Mouse (Mus musculus) kidney, adult 9 months (tissue): Measurements from ENCODE around the gene Cdca4.

ENCODE experiments used
- DNase-seq: peaks from one replicate; pipeline ENCODE4 v3.0.0; 2022

The Cdca4 gene

DNA sequence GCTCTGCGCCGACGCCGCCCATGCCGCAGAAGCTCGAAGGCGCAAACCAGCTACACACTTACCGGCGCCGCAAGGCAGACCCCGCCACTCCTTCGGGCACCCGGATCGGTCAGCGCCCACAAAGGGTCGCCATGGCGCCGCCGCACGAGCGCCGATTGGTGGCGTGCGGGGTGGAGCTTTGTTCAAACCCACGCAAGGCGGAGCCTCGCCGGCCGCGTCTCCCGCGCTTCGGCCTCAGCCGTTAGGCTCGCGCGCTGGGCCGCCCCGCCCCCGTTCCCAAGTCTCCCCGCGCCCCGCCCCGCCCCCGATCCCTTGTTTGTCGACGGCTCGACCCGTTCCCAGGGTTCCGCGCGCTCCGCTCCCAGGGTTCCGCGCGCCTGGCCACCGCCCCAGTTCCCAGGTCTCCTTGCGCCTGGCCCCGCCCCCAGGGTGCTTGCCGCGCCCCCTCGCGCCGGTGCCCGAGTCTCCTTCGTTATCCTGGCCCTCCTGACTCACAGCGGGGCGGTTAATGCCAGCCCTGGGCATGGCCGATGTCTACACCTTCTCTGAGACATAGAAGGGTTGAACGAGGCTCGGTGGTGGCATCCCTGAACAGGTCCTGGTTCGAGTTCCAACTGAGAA lies at the start of gene Cdca4:
Gene Cdca4 (minus strand): TSS at position 180 of the 621 bp plus-strand sequence.
- peak; percentile 97 for DNase-seq

- DNase-seq, result no peak
These were observed 48.4 kb upstream of the Cdca4 start for GRCm38 (mm10) chr12:112877607-112878020.

GRCm38 (mm10) chr12:112877073-112877576 lies 47.9 kb upstream of the Cdca4 start:
- DNase-seq, result no peak

- peak; percentile 81 for DNase-seq
These were observed 47.3 kb upstream of the Cdca4 start for GRCm38 (mm10) chr12:112876332-112877072.

- DNase-seq, result peak; percentile 91
These were observed 46.2 kb upstream of the Cdca4 start for GRCm38 (mm10) chr12:112875225-112876013.

- DNase-seq, result no peak
These were observed 45.0 kb upstream of the Cdca4 start for GRCm38 (mm10) chr12:112874199-112874598.

- peak; percentile 66 for DNase-seq
These were observed 44.4 kb upstream of the Cdca4 start for GRCm38 (mm10) chr12:112873452-112874190.

DNA sequence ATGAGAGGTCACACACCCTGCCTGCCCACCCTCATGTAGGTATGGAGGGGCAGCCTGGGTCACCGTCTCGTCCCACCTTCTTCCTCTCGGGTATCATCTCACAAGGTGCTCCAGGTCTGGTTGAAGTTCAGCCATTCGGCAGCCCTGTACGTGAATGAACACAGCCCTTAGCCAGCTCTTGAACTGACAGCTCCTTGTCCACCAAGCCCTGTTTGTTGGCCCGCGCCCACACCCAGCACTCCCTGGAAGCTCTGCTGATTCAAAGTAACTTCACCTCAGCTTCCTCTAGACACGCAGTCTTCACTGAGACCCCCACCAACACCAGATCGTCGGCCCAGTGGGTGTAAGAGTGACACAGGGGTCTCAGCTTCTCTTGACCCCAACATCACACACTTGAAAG lies 43.8 kb upstream of the Cdca4 start:
- no peak for DNase-seq

- no peak for DNase-seq
These were observed 42.0 kb upstream of the Cdca4 start for GRCm38 (mm10) chr12:112871272-112871671.

GRCm38 (mm10) chr12:112870775-112871174 lies 41.6 kb upstream of the Cdca4 start:
- no peak for DNase-seq

DNA sequence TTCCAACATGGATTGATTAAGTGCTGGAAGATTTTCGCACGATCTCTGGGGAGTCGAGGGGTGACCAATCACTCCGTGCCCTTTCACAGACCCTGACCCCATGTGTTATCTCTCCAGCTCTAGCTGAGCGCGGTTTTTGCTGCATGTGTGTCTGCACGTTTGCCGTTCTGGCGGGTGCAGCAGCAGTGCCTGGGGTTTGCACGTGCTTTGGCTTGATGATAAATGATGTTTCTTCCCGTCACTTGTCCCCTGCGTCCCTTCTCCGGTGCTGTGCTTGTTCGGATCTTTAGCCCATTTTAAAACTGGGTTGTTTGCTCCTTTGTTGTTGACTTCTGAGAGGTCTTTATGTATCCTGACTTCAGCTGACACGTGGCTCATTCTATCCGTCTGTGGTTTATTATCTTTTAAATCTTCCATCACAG lies 40.6 kb upstream of the Cdca4 start:
- DNase-seq, result no peak

- DNase-seq, result no peak
These were observed 39.2 kb upstream of the Cdca4 start, which contains the start of gene Gpr132 for GRCm38 (mm10) chr12:112868178-112869087. Gene Gpr132 (minus strand): TSS chr12:112868228.

DNA sequence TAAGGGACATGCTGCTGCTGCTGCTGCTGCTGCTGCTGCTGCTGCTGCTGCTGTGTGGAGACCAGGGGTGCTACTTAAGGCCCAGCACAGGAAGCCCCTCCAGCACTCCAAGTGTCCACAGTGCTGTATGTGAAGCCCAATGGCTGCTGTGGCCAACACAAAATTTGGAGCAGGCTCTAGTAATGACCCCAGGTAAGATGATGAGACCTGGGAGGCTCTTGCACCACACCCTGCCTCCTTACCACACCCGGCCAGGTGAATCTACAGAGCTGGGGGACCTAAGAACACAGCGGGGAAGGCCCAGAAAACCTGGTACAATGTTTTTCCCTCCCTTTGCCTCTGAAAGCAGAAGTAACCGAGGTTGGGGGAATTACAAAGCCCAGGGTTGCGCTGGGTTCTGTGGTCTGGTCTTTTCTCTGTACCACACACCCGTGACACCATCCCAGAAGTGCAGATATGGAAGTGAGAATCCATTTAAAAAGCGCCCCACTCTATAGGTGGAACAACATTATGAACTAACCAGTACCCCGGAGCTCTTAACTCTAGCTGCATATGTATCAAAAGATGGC lies 38.0 kb upstream of the Cdca4 start:
- DNase-seq, result no peak

DNA sequence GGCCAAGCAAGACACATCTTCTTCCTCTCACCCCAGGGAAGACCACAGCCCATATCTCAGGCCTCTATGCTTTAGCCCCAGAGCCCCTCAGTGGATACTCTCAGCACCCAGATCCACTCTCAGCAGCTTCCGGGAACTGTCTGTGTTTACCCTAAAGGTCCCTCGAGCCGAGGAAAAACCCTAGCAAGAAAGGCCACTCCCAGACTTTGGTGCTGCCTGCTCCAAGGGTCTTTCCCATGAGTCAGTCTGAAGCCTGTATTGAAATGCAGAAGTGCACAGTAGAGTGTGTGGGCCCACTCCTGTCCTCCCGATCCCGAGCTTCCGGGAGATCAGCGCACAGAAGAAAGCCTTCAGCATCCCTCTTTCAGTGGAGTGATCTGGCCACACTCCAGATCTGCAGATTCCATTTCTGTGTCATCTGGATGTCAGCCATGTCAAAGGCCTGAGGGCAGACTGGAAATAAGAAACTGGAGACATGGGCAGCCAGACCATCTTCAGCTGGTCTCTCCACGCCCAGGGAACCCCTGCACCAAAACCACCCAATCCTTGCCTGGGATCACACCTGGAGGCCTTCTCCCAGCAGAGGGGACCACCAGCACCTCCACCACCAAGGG lies 37.4 kb upstream of the Cdca4 start:
- no peak for DNase-seq

DNA sequence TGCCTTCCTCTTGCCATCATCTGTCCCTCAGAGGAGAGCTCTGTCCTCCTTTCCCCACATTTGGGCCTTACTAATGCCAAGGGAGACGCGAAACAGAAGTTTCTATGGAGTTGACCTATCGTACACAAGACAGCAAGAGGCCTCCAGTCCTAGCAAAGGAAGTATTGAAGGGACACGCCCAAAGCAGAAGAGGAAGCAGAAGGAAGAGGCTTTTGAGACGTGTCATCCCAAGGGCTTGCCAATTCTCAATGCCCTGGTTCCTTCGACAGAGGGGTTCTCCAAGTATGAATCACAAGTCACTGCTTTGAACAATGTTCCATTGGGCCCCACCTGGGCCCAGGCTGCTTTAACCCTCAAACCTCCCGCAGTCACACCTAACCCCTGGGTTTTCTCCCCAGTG lies 35.6 kb upstream of the Cdca4 start:
- no peak for DNase-seq

DNA sequence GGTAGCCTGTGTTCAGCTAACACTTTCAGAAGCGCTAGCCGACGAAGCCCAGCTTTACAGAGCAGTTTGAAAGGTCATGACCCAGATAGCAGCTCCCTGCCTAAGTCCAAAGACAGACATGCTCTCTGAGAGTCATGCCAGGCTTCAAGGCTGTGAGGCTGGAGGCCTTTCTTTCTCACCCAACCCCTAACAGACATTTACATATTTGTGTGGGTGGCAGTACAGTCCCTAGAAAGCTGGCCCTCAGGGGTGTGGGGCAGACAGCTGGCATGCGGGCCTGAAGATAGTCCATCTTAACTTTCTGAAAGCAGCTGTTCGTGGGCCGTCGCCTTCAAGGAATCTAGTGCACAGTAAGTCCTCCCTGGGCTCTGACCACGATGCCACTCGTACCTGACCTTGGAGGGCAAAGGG lies 32.7 kb upstream of the Cdca4 start:
- DNase-seq, result no peak

- DNase-seq, result no peak
These were observed 31.5 kb upstream of the Cdca4 start for GRCm38 (mm10) chr12:112860765-112861164.

DNA sequence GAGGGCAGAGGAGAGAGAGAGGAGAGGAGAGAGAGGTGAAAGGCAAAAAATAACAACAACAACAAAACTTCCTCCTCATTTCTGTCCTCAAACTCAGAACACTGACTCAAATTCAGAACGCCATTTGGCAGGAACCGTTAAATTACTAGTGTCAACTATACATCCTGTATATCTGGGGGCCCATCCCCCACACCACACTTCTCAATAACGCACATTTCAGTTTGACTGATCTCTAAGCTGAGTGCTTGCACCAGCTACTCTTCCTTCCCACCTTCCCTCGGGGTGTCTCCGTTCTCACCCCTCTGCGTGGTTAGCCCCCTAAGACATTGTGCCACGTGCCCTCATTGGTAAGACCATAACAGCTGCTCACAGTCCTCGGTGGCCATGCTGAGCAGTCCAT lies 30.7 kb upstream of the Cdca4 start:
- DNase-seq, result no peak

DNA sequence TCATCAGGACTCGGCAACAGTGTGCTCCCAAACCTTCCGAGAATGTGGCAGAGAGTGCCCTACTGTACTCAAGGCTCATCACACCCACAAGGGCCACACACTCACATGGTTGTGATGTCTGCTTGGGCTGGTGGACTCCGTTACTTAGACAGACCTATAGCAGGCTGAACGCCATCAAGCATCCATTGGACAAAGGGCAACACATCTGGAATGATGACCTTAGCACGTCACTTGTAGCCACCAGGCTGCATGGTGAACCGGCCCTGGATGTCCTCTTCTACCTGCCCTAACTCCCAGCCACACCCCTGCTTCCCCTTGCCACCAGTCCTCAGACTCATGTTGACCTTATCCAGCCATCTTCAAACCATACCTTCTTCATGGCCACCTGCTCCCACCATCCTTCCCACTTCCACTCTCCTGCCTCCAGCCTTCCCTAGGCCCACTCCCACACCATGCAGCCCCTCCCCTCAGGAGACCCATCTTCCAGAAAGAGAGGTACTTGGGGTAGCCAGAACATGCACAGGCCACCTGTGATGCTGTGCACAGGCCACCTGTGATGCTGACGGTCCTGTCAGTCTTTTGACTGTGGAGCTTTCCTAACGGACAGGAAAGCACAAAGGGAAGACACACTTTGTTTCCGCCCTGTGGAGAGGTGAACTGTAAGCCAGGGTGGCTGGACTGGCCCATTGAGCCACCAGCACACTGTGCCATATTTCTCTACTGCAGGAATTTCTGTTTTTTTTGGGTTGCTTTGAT lies 29.5 kb upstream of the Cdca4 start:
- DNase-seq, result no peak
